Mouse (Mus musculus) Patski (cell line): ENCODE data around the gene Glo1. TPM values are rescaled to one million over a fixed set of nuclear protein-coding genes. Genes with fewer than 3 reads are reported as not detected.
A peak's percentile ranks its signal among the peaks of the same experiment; 100 is the strongest.

Experiments used
- ATAC-seq: fragments of 100-300 bp; one replicate; pipeline ENCODE4 v1.8.0; 2021
- CTCF ChIA-PET: fragments of 350-600 bp; sonication (Branson Sonifier 250); formaldehyde crosslinking; loops from one replicate; lab custom pipeline; 2022; ENCODE audit warnings: inconsistent platforms; lab: Charles Lee
- POLR2A ChIA-PET: fragments of 350-600 bp; sonication (Branson Sonifier 250); formaldehyde crosslinking; loops from one replicate; lab custom pipeline; 2022; ENCODE audit warnings: antibody characterized with exemption, inconsistent platforms; lab: Charles Lee
- DNase-seq: peaks from one replicate; pipeline ENCODE4 v3.0.0-alpha.2; 2011; ENCODE audit warnings: low read depth, low spot score
- H3K27me3 ChIP-seq: fragments of 371-371 bp; one replicate; pipeline ENCODE4 v1.5.1; 2021
- CTCF ChIP-seq: fragments of 100-300 bp; IDR thresholded peaks from one replicate; pipeline ENCODE4 v1.5.1; 2021
- in situ Hi-C: fragments of 300-500 bp; cut with MboI; formaldehyde crosslinking; loops from 3 replicates; pipeline ENCODE4 v1.11.1; 2018; ENCODE audit warnings: low pct_unique_long_range_greater_than_20kb, mixed read lengths
- polyA plus RNA-seq: library from polyadenylated mRNA; unstranded; gene quantifications from one replicate; pipeline ENCODE4 v1.2.3, GENCODE M21; 2021

Glo1 gene
- polyA plus RNA-seq, 1 experiment from 2014 or later: 208 TPM

DNA sequence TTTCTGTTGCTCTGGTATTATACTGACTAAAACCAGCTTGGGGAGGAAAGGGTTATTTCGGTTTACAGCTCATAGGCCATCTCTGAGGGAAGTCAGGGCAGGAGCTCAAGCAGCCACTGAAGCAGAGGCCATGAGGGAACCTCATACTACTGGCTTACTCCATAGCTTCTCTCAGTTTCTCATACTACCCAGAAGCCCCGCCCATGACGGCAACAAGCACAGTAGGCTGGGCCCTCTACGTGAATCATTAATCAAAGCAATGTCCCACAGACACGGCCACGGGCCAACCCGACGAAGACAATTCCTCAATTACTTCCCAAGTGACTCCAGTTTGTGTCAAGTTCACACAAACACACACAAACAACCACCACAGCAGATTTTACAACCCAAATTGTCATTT is 56.5 kb downstream of the Glo1 start:
- TF ChIP-seq CTCF: no peak
- H3K27me3 ChIP-seq: no peaks in the 10 kb centered on the region
- DNase-seq (no peak), ATAC-seq (peak; percentile 52)
- ChIA-PET CTCF (interaction anchor here (1.0 to 4.2 kb wide), 3 partner anchors 11 to 51 kb away, joined by 3 to 21 read pairs (median 3); no protein-coding TSS in a partner anchor), POLR2A (no interaction called here)
- in situ Hi-C loops: no loop called here

DNA sequence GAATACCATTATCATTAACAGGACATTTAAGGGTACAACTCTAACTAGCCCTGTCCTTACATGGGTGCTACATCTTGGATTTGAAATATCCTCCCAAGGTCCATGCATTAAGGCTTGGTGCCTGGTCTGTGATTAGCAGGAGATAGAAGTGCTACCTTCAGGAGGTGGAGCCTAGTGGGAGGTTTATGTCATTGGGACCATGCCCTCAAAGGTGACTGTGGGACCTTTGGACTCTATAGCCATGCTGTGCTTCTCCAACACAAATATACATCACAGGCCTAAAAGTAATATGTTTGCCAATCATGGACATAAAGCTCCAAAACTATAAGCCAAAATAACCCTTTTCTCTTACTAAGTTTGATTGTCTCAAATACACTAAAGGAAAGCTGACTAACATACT is 58.2 kb downstream of the Glo1 start:
- ATAC-seq (no peak), DNase-seq (no peak)
- in situ Hi-C loops: no loop called here
- no peaks in the 10 kb centered on the region for H3K27me3 ChIP-seq
- TF ChIP-seq CTCF: no peak
- ChIA-PET POLR2A (no interaction called here), CTCF (interaction anchor here (1.4 to 4.2 kb wide), 3 partner anchors 10 to 48 kb away, joined by 3 to 21 read pairs (median 3); no protein-coding TSS in a partner anchor)

DNA sequence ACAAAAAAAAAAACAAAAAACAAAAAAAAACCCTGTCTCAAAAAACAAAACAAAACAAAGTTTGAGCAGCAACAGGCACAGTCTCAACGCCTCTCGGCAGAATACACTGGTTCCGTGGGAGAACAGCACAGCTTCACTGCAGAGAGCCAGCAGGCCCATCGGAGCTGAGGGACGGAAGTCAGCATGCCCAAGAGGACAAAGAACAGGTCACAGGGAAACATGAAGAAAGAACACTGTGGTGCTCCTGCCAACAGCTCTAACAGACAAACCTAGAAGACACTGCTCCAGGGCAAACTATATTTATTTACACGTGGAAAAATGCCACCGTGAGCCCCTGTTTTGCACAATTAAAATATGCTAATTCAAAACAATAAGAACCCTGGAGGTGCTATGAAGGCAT is 61.7 kb downstream of the Glo1 start:
- no peaks in the 10 kb centered on the region for H3K27me3 ChIP-seq
- DNase-seq (no peak), ATAC-seq (no peak)
- ChIA-PET CTCF (no interaction called here), POLR2A (interaction anchor here (0.6 to 0.8 kb wide), 3 partner anchors 12 to 1767 kb away, joined by 3 read pairs; no protein-coding TSS in a partner anchor)
- in situ Hi-C loops: no loop called here
- no peak for TF ChIP-seq CTCF

DNA sequence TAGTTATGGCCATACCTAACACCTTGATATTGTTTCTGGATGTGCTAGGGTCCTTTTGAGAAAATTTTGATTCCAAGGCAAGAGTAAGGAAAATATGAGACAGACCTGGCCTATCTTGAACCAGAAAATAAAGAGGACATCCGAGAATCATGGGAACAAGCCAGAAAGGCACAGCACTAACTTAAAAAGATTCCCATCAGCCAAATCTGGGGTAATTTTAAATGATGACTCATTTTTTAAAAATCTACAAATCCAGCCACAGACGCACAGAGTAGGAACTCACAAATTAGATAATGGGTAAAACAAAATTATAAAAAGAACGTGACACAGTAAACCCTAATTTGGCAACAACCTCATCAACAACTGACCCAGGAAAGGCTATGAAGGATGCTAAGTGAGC is 62.3 kb downstream of the Glo1 start:
- ChIA-PET CTCF (interaction anchor here (1.0 kb wide), 1 partner anchor 29 kb away, joined by 3 read pairs; no protein-coding TSS in a partner anchor), POLR2A (interaction anchor here (0.6 to 0.8 kb wide), 3 partner anchors 13 to 1768 kb away, joined by 3 read pairs; no protein-coding TSS in a partner anchor)
- TF ChIP-seq CTCF: no peak
- ATAC-seq: no peak
- H3K27me3 ChIP-seq: no peaks in the 10 kb centered on the region
- in situ Hi-C loops: no loop called here
- no peak for DNase-seq

DNA sequence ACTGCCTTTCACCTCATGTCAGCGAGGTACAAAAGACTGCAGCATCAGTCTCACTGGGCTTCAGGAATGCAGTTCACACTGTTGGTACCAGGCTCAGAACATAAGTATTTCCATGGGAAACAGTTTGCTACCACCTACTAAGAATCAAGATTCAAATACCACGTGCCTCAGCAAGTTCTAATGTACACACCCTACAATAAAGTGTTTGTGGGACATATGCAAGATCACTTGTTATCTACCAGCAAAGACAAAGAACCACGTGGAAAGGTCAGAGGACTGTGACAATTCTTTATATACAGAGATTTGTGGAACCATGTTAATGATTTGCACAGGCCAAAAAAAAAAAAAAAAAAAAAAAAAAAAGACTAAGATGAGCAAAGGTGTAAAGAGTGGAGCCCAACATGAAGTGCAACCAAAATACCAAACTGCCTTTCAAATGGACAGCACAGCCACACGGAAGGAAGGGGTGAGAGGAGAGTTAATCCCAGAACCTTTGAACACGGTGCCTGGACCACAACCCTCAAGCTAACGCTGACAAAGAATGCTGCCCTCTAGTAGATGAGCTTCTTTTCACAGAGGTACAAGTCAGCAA is 63.1 kb downstream of the Glo1 start:
- H3K27me3 ChIP-seq: no peaks in the 10 kb centered on the region
- no peak for DNase-seq
- no peak for ATAC-seq
- in situ Hi-C loops: no loop called here
- no peak for TF ChIP-seq CTCF
- ChIA-PET POLR2A (no interaction called here), CTCF (interaction anchor here (1.0 kb wide), 1 partner anchor 28 kb away, joined by 3 read pairs; no protein-coding TSS in a partner anchor)

DNA sequence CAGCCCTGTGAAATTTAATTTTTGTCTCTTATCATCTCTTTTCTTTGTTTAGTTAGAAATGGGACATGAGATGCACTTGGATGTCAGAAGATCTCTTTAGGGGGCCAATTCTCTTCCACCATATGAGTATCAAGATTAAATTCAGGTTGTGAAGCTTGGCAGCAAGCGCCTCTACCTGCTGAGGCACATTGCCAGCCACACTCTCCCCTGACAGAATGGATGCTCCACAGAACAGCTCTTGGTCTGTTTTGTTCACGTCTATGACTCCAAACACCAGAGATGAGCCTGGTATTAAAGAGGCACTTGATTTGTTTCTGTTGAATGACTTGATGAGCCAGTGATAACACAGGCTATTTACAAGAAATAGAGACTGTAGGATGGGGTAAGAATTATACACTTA is 63.9 kb downstream of the Glo1 start:
- CTCF ChIA-PET: no interaction called here
- in situ Hi-C loops: no loop called here

DNA sequence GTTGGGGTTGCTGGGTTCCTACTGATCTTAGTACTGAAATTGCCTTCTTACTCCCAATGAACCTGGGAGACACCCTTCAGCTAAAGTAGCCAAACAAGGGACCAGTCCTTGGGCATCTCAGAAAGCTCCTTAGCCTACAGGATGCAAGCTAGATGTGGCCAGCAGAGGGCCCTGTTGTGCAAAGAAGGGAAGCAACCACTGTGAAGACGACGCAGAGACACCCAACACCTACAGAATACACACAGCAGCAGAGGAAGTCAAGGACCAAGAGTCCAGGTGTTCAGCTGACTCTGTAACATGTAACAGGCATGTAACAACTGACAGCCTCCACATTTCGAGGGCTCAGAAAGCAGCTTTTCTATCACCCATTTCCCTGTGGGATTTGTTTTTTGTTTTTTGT is 67.1 kb downstream of the Glo1 start:
- in situ Hi-C loops: loop anchor here (5.0 kb wide), 1 partner anchor 123 kb away; no protein-coding TSS in a partner anchor
- no peaks in the 10 kb centered on the region for H3K27me3 ChIP-seq
- peak; percentile 55 for ATAC-seq
- DNase-seq: no peak
- ChIA-PET POLR2A (interaction anchor here (1.1 to 1.7 kb wide), 2 partner anchors 10 to 30 kb away, joined by 3 to 5 read pairs; no protein-coding TSS in a partner anchor), CTCF (interaction anchor here (0.7 to 3.1 kb wide), 16 partner anchors 9 to 122 kb away, joined by 3 to 21 read pairs (median 4); no protein-coding TSS in a partner anchor)
- peak; percentile 94 for TF ChIP-seq CTCF

More for the DNA sequence above, 63.9 kb downstream of the Glo1 start:
- POLR2A ChIA-PET: no interaction called here
- ATAC-seq (no peak), DNase-seq (no peak)
- H3K27me3 ChIP-seq: no peaks in the 10 kb centered on the region
- no peak for TF ChIP-seq CTCF

DNA sequence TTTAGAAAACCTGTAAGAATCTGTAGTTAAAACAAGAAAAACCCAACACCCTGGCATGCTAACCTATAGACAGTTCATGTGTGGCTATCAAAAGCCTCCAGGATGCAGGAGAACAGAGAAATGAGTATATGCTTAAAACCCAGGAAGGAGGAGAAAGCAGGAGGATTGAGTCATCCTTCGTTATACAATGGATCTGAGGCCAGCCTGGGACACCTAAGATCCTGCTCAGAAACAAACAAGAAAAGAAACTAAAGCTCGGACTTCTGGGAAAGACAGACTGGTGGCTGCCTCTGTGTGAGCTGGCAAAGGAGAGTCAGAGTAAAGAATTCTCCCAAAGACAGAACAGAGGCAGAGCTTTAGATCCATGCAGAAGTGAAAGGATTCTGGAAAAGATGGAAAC is 68.0 kb downstream of the Glo1 start:
- ChIA-PET POLR2A (interaction anchor here (0.6 to 1.7 kb wide), 3 partner anchors 9 to 457 kb away, joined by 3 to 5 read pairs (median 3); no protein-coding TSS in a partner anchor), CTCF (interaction anchor here (0.8 to 3.1 kb wide), 13 partner anchors 9 to 123 kb away, joined by 3 to 21 read pairs (median 4); no protein-coding TSS in a partner anchor)
- in situ Hi-C loops: loop anchor here (5.0 kb wide), 1 partner anchor 124 kb away; no protein-coding TSS in a partner anchor
- no peaks in the 10 kb centered on the region for H3K27me3 ChIP-seq
- TF ChIP-seq CTCF: no peak
- DNase-seq (no peak), ATAC-seq (no peak)

DNA sequence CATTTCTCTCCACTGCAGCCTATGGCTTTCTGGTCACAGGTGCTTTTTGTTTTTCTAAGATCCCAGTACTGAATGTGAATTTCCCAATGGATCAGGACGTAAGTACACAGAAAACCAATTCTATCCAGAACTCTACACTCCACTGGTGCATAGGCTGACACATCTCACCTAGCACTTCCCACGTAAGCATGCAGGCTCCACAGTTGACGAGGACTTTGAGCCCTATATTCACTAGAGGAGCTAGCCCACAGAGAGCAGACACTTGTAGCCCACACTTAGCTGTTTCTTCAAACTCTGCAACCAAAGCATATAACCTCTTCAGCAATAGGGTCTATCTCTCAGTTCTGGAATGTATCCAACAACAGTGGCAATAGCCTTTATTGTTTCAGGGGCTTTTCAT is 70.2 kb downstream of the Glo1 start:
- DNase-seq: no peak
- ATAC-seq: no peak
- CTCF ChIA-PET: interaction anchor here (1.3 kb wide), 1 partner anchor 32 kb away, joined by 5 read pairs; no protein-coding TSS in a partner anchor
- in situ Hi-C loops: loop anchor here (5.0 kb wide), 1 partner anchor 126 kb away; no protein-coding TSS in a partner anchor
- H3K27me3 ChIP-seq: no peaks in the 10 kb centered on the region
- POLR2A ChIA-PET: no interaction called here
- TF ChIP-seq CTCF: no peak

DNA sequence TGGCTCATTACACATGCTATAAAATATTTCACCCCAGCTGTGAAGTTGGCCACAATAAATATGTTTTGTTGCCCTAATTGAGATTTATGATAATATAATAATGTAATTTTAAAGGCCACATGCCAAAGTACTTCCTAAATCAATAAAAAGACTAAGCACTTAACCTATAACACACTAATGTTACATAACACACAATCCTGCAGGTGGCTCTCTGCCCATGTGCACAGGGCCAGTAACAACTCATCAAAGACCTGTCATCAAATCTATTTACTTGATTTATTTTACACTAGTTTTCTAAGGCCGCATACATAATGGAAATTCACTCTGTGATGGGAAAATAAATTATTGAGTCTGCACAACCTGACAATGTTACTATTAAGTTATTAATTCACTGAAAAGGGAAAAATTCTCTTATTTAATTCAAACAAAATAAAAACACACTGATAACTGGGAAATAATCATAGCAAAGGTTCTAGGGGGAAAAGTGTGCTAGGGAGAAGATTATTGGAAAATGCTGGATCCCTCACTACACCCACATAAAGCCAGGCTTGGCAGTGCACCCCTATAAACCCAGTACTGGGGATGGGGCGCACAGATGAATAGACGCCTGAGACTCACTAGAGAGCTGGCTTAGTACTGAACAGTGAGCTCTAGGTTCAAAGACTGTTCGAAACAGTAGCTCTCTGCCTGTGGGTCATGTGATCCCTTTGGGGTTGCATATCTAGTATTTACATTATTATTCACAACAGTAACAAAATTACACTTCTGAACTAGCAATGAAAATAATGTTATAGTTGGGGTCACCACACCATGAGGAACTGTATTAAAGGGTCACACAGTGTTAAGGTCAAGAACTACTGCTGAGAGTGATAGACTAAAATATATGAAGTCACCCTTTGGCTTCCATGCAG is 73.4 kb downstream of the Glo1 start:
- POLR2A ChIA-PET: interaction anchor here (0.7 kb wide), 1 partner anchor 11 kb away, joined by 4 read pairs; no protein-coding TSS in a partner anchor
- CTCF ChIA-PET: interaction anchor here (0.9 to 1.2 kb wide), 3 partner anchors 32 to 43 kb away, joined by 3 to 4 read pairs (median 3); no protein-coding TSS in a partner anchor
- ATAC-seq (no peak), DNase-seq (no peak)
- TF ChIP-seq CTCF: no peak
- in situ Hi-C loops: no loop called here
- H3K27me3 ChIP-seq: no peaks in the 10 kb centered on the region
